Mouse (Mus musculus): ENCODE results near the gene Metap1. TPM values are rescaled to one million over a fixed set of nuclear protein-coding genes. Genes with fewer than 3 reads are reported as not detected.
A peak's percentile ranks its signal among the peaks of the same experiment; 100 is the strongest.

The Metap1 gene
- polyA plus RNA-seq, 1 experiment = 23.1 TPM

DNA sequence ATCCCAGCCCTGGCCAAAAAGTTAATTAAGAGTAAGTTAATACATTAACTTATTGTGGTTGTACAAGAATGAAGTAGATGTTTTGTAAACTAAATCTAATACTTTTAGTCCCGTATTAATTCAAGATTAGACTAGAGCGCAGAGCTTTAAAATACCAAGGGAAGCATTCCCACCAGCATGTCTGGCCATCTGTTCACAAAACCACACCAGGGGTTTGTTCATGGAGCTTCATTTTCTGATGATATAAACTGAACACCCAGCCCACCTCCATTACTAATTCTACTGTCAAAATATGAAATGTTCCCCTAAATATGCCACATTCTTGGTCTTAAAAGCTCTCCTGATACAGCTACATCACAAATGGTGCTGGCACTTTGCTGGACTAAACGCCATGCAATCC, 30.9 kb downstream of the Metap1 start:
- peaks cover 77% of the 10 kb centered on the region for H3K36me3 ChIP-seq (ENCODE audit: control insufficient read depth, insufficient read depth, low read length)

DNA sequence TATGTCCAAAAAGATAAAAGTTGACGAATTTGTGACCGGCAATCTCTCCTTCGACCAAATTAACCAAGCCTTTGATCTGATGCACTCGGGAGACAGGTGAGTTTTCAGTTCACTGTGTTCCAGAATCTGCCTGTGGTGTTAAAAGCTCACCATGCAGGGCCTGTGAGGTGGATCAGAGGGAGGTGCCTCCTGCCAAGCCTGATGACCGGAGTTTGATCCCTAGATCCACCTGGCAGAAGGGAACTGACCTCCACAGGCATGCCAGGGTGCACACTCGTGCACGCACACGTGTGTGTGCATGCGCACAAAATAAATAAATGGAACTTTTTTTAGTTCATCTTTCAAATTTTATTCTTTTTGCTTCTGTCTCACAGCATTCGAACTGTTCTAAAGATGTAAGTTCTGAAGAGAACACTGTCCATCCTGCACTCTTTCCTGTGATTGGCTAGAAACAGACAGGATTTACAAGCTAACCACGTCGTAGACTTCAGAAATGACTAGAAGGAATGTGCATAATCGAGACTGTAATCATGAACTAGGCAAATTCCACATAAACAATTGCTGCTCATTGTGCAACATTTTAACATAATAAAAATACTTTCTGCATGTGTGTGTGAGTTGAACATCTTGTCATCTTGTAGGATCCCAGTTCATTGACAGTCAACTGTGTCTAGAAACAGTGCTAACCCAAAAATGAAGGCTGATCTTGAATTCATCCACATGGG, 34.4 kb downstream of the Metap1 start:
- Histone ChIP-seq H3K4me3 (ENCODE audit: control insufficient read depth, insufficient read depth, low read length) (no peak overlapping the region), H3K4me1 (replicated peaks; ENCODE audit: control insufficient read depth, insufficient read depth, low read length) (no peaks in the 10 kb centered on the region), H3K36me3 (ENCODE audit: control insufficient read depth, insufficient read depth, low read length) (peaks cover 80% of the 10 kb centered on the region), H3K27ac (ENCODE audit: control insufficient read depth, insufficient read depth, low read length) (no peak overlapping the region), H3K27me3 (ENCODE audit: control insufficient read depth, insufficient read depth, low read length) (no peaks in the 10 kb centered on the region)
- no peak for TF ChIP-seq CTCF (IDR thresholded peaks at IDR 0.05; ENCODE audit: borderline replicate concordance, control insufficient read depth, extremely low read depth, insufficient read depth, low read length, poor library complexity)
- no peak for TF ChIP-seq POLR2A (IDR thresholded peaks at IDR 0.05; ENCODE audit: control insufficient read depth, extremely low read depth, insufficient read depth, low read length, poor library complexity)
- WGBS = 95% methylated on average over 13 of the region's 13 CpGs
- no peak for DNase-seq

More for the DNA sequence above, 30.9 kb downstream of the Metap1 start:
- TF ChIP-seq CTCF (IDR thresholded peaks at IDR 0.05; ENCODE audit: borderline replicate concordance, control insufficient read depth, extremely low read depth, insufficient read depth, low read length, poor library complexity) (no peak), POLR2A (IDR thresholded peaks at IDR 0.05; ENCODE audit: control insufficient read depth, extremely low read depth, insufficient read depth, low read length, poor library complexity) (no peak)
- WGBS = over 99% methylated on average over 3 of the region's 3 CpGs
- Histone ChIP-seq H3K27me3 (ENCODE audit: control insufficient read depth, insufficient read depth, low read length) (no peaks in the 10 kb centered on the region), H3K27ac (ENCODE audit: control insufficient read depth, insufficient read depth, low read length) (no peak overlapping the region), H3K4me1 (replicated peaks; ENCODE audit: control insufficient read depth, insufficient read depth, low read length) (no peaks in the 10 kb centered on the region), H3K4me3 (ENCODE audit: control insufficient read depth, insufficient read depth, low read length) (no peak overlapping the region)
- no peak for DNase-seq

- H3K27ac ChIP-seq (ENCODE audit: control insufficient read depth, insufficient read depth, low read length) = no peak overlapping the region
- no peak overlapping the region for H3K4me3 ChIP-seq (ENCODE audit: control insufficient read depth, insufficient read depth, low read length)
- TF ChIP-seq CTCF (IDR thresholded peaks at IDR 0.05; ENCODE audit: borderline replicate concordance, control insufficient read depth, extremely low read depth, insufficient read depth, low read length, poor library complexity) (no peak), POLR2A (IDR thresholded peaks at IDR 0.05; ENCODE audit: control insufficient read depth, extremely low read depth, insufficient read depth, low read length, poor library complexity) (no peak)
- no peaks in the 10 kb centered on the region for H3K4me1 ChIP-seq (replicated peaks; ENCODE audit: control insufficient read depth, insufficient read depth, low read length)
- no peaks in the 10 kb centered on the region for H3K27me3 ChIP-seq (ENCODE audit: control insufficient read depth, insufficient read depth, low read length)
- peaks cover 80% of the 10 kb centered on the region for H3K36me3 ChIP-seq (ENCODE audit: control insufficient read depth, insufficient read depth, low read length)
- DNase-seq = no peak
- 98% methylated on average over 1 of the region's 1 CpGs for WGBS
These were observed 35.1 kb downstream of the Metap1 start for GRCm38 (mm10) chr3:138454234-138454633.

GRCm38 (mm10) chr3:138452169-138452568, 37.1 kb downstream of the Metap1 start:
- no peaks in the 10 kb centered on the region for H3K27me3 ChIP-seq (ENCODE audit: control insufficient read depth, insufficient read depth, low read length)
- no peaks in the 10 kb centered on the region for H3K4me1 ChIP-seq (replicated peaks; ENCODE audit: control insufficient read depth, insufficient read depth, low read length)
- TF ChIP-seq POLR2A (IDR thresholded peaks at IDR 0.05; ENCODE audit: control insufficient read depth, extremely low read depth, insufficient read depth, low read length, poor library complexity) (no peak), CTCF (IDR thresholded peaks at IDR 0.05; ENCODE audit: borderline replicate concordance, control insufficient read depth, extremely low read depth, insufficient read depth, low read length, poor library complexity) (no peak)
- H3K4me3 ChIP-seq (ENCODE audit: control insufficient read depth, insufficient read depth, low read length) = no peak overlapping the region
- 97% methylated on average over 10 of the region's 10 CpGs for WGBS
- no peak overlapping the region for H3K27ac ChIP-seq (ENCODE audit: control insufficient read depth, insufficient read depth, low read length)
- H3K36me3 ChIP-seq (ENCODE audit: control insufficient read depth, insufficient read depth, low read length) = peaks cover 83% of the 10 kb centered on the region
- DNase-seq = no peak

GRCm38 (mm10) chr3:138448077-138448860, 41.0 kb downstream of the Metap1 start:
- Histone ChIP-seq H3K4me1 (replicated peaks; ENCODE audit: control insufficient read depth, insufficient read depth, low read length) (no peaks in the 10 kb centered on the region), H3K27me3 (ENCODE audit: control insufficient read depth, insufficient read depth, low read length) (no peaks in the 10 kb centered on the region), H3K36me3 (ENCODE audit: control insufficient read depth, insufficient read depth, low read length) (peaks cover 63% of the 10 kb centered on the region), H3K27ac (ENCODE audit: control insufficient read depth, insufficient read depth, low read length) (no peak overlapping the region), H3K4me3 (ENCODE audit: control insufficient read depth, insufficient read depth, low read length) (no peak overlapping the region)
- TF ChIP-seq CTCF (IDR thresholded peaks at IDR 0.05; ENCODE audit: borderline replicate concordance, control insufficient read depth, extremely low read depth, insufficient read depth, low read length, poor library complexity) (no peak), POLR2A (IDR thresholded peaks at IDR 0.05; ENCODE audit: control insufficient read depth, extremely low read depth, insufficient read depth, low read length, poor library complexity) (no peak)
- DNase-seq = no peak
- 93% methylated on average over 12 of the region's 12 CpGs for WGBS

DNA sequence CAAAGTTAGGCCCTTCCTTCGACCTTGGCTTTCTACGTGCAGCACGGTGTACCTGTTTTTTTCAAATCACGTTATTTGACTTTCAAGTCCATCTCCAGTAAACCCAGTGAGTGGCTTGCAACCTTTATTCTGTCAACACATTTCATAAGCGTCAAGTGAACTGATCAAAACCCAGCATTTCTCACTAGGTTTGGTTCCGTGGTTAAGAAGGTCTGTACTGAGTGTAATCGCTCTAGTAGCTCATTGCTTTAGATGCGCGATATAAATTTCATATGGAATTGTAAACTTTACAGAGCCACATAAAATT, 45.9 kb downstream of the Metap1 start:
- no peak for TF ChIP-seq CTCF (IDR thresholded peaks at IDR 0.05; ENCODE audit: borderline replicate concordance, control insufficient read depth, extremely low read depth, insufficient read depth, low read length, poor library complexity)
- no peak for TF ChIP-seq POLR2A (IDR thresholded peaks at IDR 0.05; ENCODE audit: control insufficient read depth, extremely low read depth, insufficient read depth, low read length, poor library complexity)
- WGBS = 5% methylated on average over 9 of the region's 9 CpGs

More for the DNA sequence above, 45.9 kb downstream of the Metap1 start:
- peak overlapping the region; percentile 67 for H3K4me3 ChIP-seq (ENCODE audit: control insufficient read depth, insufficient read depth, low read length)
- peaks cover 20% of the 10 kb centered on the region for H3K36me3 ChIP-seq (ENCODE audit: control insufficient read depth, insufficient read depth, low read length)
- no peak for DNase-seq
- H3K27ac ChIP-seq (ENCODE audit: control insufficient read depth, insufficient read depth, low read length) = no peak overlapping the region
- H3K4me1 ChIP-seq (replicated peaks; ENCODE audit: control insufficient read depth, insufficient read depth, low read length) = peaks cover 3% of the 10 kb centered on the region; the same call in 1 of the 2 replicates
- no peaks in the 10 kb centered on the region for H3K27me3 ChIP-seq (ENCODE audit: control insufficient read depth, insufficient read depth, low read length)

Measured in thymus, adult 2 months (tissue).